Mouse (Mus musculus) testis, adult 2 months (tissue): ENCODE measurements around the gene Rhot2. TPM values are rescaled to one million over a fixed set of nuclear protein-coding genes. Genes with fewer than 3 reads are reported as not detected.
"Not testable (repeated sequence)": the region's sequence is repeated elsewhere in the genome, so short reads cannot be mapped to it uniquely, and the experiment has no call there.

Experiments
- H3K27ac ChIP-seq: fragments of 200-500 bp; 2 replicates; pipeline ENCODE4 v1.5.1; 2012; ENCODE audit warnings: low read depth, low read length; ENCODE audit not compliant: control insufficient read depth, insufficient read depth
- H3K27me3 ChIP-seq: fragments of 200-500 bp; 2 replicates; pipeline ENCODE4 v1.6.1; 2012; ENCODE audit warnings: mild to moderate bottlenecking, low read length, moderate library complexity; ENCODE audit not compliant: control insufficient read depth, insufficient read depth
- H3K36me3 ChIP-seq: fragments of 200-500 bp; 2 replicates; pipeline ENCODE4 v1.6.1; 2012; ENCODE audit warnings: mild to moderate bottlenecking, low read length; ENCODE audit not compliant: control insufficient read depth, insufficient read depth
- H3K4me1 ChIP-seq: fragments of 200-500 bp; 2 replicates; pipeline ENCODE4 v1.6.1; 2012; ENCODE audit warnings: low read length; ENCODE audit not compliant: control insufficient read depth, insufficient read depth
- H3K4me3 ChIP-seq: fragments of 200-500 bp; 2 replicates; pipeline ENCODE4 v1.5.1; 2012; ENCODE audit warnings: low read depth, mild to moderate bottlenecking, low read length, moderate library complexity, mixed read lengths; ENCODE audit not compliant: control insufficient read depth
- CTCF ChIP-seq: fragments of 200-500 bp; IDR thresholded peaks from 2 replicates; pipeline ENCODE4 v1.5.1; 2012; ENCODE audit warnings: low read depth, mild to moderate bottlenecking, inconsistent platforms, low read length, moderate library complexity; ENCODE audit not compliant: control insufficient read depth, insufficient read depth, insufficient replicate concordance
- POLR2A ChIP-seq: fragments of 200-500 bp; IDR thresholded peaks from 2 replicates; pipeline ENCODE4 v1.6.1; 2012; ENCODE audit warnings: low read depth, mild to moderate bottlenecking, inconsistent platforms, low read length, moderate library complexity; ENCODE audit not compliant: control insufficient read depth
- polyA plus RNA-seq: library from polyadenylated mRNA; depleted of rRNA; stranded (reverse); fragments of >200 nt; gene quantifications from 2 replicates; pipeline ENCODE4 v1.2.3, GENCODE M21; 2012

Gene Rhot2
- polyA plus RNA-seq, 1 experiment, result 37.5 TPM

GRCm38 (mm10) chr17:25873405-25874147, 28.9 kb upstream of the Rhot2 start:
- Histone ChIP-seq H3K36me3 (no peaks in the 10 kb centered on the region), H3K27ac (no peak overlapping the region), H3K4me1 (peaks cover 23% of the 10 kb centered on the region), H3K4me3 (peak overlapping the region; percentile 95), H3K27me3 (no peaks in the 10 kb centered on the region)
- TF ChIP-seq POLR2A, result no peak
- TF ChIP-seq CTCF, result no peak

GRCm38 (mm10) chr17:25872676-25873075, 28.0 kb upstream of the Rhot2 start:
- Histone ChIP-seq H3K27ac (no peak overlapping the region; the same call in 1 of the 2 replicates), H3K4me1 (peaks cover 27% of the 10 kb centered on the region), H3K4me3 (no peak overlapping the region), H3K27me3 (no peaks in the 10 kb centered on the region), H3K36me3 (no peaks in the 10 kb centered on the region)
- no peak for TF ChIP-seq POLR2A
- no peak for TF ChIP-seq CTCF

GRCm38 (mm10) chr17:25871566-25871965, 26.9 kb upstream of the Rhot2 start:
- not testable (repeated sequence) for H3K36me3 ChIP-seq, H3K4me3 ChIP-seq, H3K27me3 ChIP-seq, H3K27ac ChIP-seq
- H3K4me1 ChIP-seq, result peaks cover 27% of the 10 kb centered on the region

GRCm38 (mm10) chr17:25869954-25870353, 25.3 kb upstream of the Rhot2 start:
- no peak overlapping the region for H3K27ac ChIP-seq
- TF ChIP-seq CTCF, result no peak
- no peak for TF ChIP-seq POLR2A
- H3K36me3 ChIP-seq, result no peaks in the 10 kb centered on the region
- peaks cover 21% of the 10 kb centered on the region for H3K4me1 ChIP-seq
- H3K27me3 ChIP-seq, result no peaks in the 10 kb centered on the region
- H3K4me3 ChIP-seq, result no peak overlapping the region

- Histone ChIP-seq H3K27ac (no peak overlapping the region), H3K4me1 (peaks cover 17% of the 10 kb centered on the region), H3K4me3 (no peak overlapping the region), H3K27me3 (no peaks in the 10 kb centered on the region), H3K36me3 (no peaks in the 10 kb centered on the region)
- TF ChIP-seq CTCF, result no peak
- TF ChIP-seq POLR2A, result no peak
These were observed 24.8 kb upstream of the Rhot2 start for GRCm38 (mm10) chr17:25869498-25869897.

GRCm38 (mm10) chr17:25868601-25869191, 24.0 kb upstream of the Rhot2 start, which contains the start of gene Mcrip2:
TSS of gene Mcrip2 (minus strand) at chr17:25868764.
- TF ChIP-seq CTCF, result no peak
- TF ChIP-seq POLR2A, result peak; percentile 43; the same call in 1 of the 2 replicates
- Histone ChIP-seq H3K36me3 (no peaks in the 10 kb centered on the region), H3K4me3 (peak within 1 kb of the TSS; percentile 80), H3K27ac (peak within 1 kb of the TSS; percentile 73), H3K27me3 (no peaks in the 10 kb centered on the region), H3K4me1 (peaks cover 12% of the 10 kb centered on the region)

GRCm38 (mm10) chr17:25867836-25868600, 23.4 kb upstream of the Rhot2 start:
- peak overlapping the region; percentile 73 for H3K27ac ChIP-seq

More at GRCm38 (mm10) chr17:25867836-25868600, 23.4 kb upstream of the Rhot2 start:
- no peaks in the 10 kb centered on the region for H3K36me3 ChIP-seq
- no peaks in the 10 kb centered on the region for H3K27me3 ChIP-seq
- peaks cover 9% of the 10 kb centered on the region for H3K4me1 ChIP-seq
- no peak for TF ChIP-seq POLR2A
- peak overlapping the region; percentile 80 for H3K4me3 ChIP-seq
